Mouse (Mus musculus) E14TG2a.4 (cell line): Measurements from ENCODE around the gene Rtn3.
A peak's percentile ranks its signal among the peaks of the same experiment; 100 is the strongest.

Source experiments
- H3K27me3 ChIP-seq: 2 replicates; pipeline ENCODE4 v1.6.1; 2014; ENCODE audit warnings: low read length, control low read depth; ENCODE audit not compliant: insufficient read depth
- H3K36me3 ChIP-seq: 2 replicates; pipeline ENCODE4 v1.6.1; 2014; ENCODE audit warnings: low read length, control low read depth; ENCODE audit not compliant: insufficient read depth
- H3K4me1 ChIP-seq: replicated peaks from 2 replicates; pipeline ENCODE4 v1.6.1; 2014; ENCODE audit warnings: low read depth, low read length, control low read depth
- H3K4me3 ChIP-seq: replicated peaks from 2 replicates; pipeline ENCODE4 v1.5.1; 2014; ENCODE audit warnings: mild to moderate bottlenecking, low read length
- H3K9me3 ChIP-seq: 2 replicates; pipeline ENCODE4 v1.6.1; 2014; ENCODE audit warnings: low read length, control low read depth
- CTCF ChIP-seq: conservative IDR thresholded peaks from 2 replicates; pipeline ENCODE4 v1.5.1; 2014; ENCODE audit warnings: low read length
- NANOG ChIP-seq: IDR thresholded peaks from 2 replicates; pipeline ENCODE4 v1.6.1; 2014; ENCODE audit warnings: borderline replicate concordance, low read length, mixed read lengths
- POU5F1 ChIP-seq: IDR thresholded peaks from 2 replicates; pipeline ENCODE4 v1.6.1; 2014; ENCODE audit warnings: low read length, borderline replicate concordance

Rtn3 gene

GRCm38 (mm10) chr19:7481541-7482265 lies 1.4 kb downstream of the Rtn3 start:
- TF ChIP-seq POU5F1 (no peak), NANOG (peak; percentile 21; the same call in 1 of the 2 replicates)
- H3K4me1 ChIP-seq = peaks cover 31% of the 10 kb centered on the region
- H3K9me3 ChIP-seq = no peaks in the 10 kb centered on the region
- no peaks in the 10 kb centered on the region for H3K27me3 ChIP-seq
- peaks cover 26% of the 10 kb centered on the region for H3K36me3 ChIP-seq
- H3K4me3 ChIP-seq = peak overlapping the region; percentile 100

- H3K4me1 ChIP-seq = peaks cover 31% of the 10 kb centered on the region
- no peaks in the 10 kb centered on the region for H3K27me3 ChIP-seq
- no peaks in the 10 kb centered on the region for H3K9me3 ChIP-seq
- H3K4me3 ChIP-seq = no peak overlapping the region
- TF ChIP-seq CTCF = no peak
- TF ChIP-seq POU5F1 = no peak
- H3K36me3 ChIP-seq = peaks cover 32% of the 10 kb centered on the region
Measured at GRCm38 (mm10) chr19:7479751-7480248, 3.3 kb downstream of the Rtn3 start.

GRCm38 (mm10) chr19:7470643-7471042 lies 12.4 kb downstream of the Rtn3 start:
- H3K4me3 ChIP-seq = no peak overlapping the region
- TF ChIP-seq CTCF = no peak
- TF ChIP-seq POU5F1 = no peak
- no peak for TF ChIP-seq NANOG
- H3K4me1 ChIP-seq = no peaks in the 10 kb centered on the region
- no peaks in the 10 kb centered on the region for H3K27me3 ChIP-seq
- no peaks in the 10 kb centered on the region for H3K9me3 ChIP-seq
- peaks cover 54% of the 10 kb centered on the region for H3K36me3 ChIP-seq

- Histone ChIP-seq H3K4me3 (no peak overlapping the region), H3K36me3 (peaks cover 41% of the 10 kb centered on the region), H3K9me3 (no peaks in the 10 kb centered on the region), H3K4me1 (no peaks in the 10 kb centered on the region), H3K27me3 (no peaks in the 10 kb centered on the region)
- TF ChIP-seq NANOG (no peak), POU5F1 (no peak), CTCF (no peak)
Measured at GRCm38 (mm10) chr19:7467915-7468314, 15.2 kb downstream of the Rtn3 start.

- Histone ChIP-seq H3K4me1 (peaks cover 9% of the 10 kb centered on the region), H3K27me3 (no peaks in the 10 kb centered on the region), H3K4me3 (no peak overlapping the region), H3K36me3 (peaks cover 37% of the 10 kb centered on the region), H3K9me3 (peaks cover 3% of the 10 kb centered on the region; the same call in 1 of the 2 replicates)
- no peak for TF ChIP-seq NANOG
Measured at GRCm38 (mm10) chr19:7459370-7459769, 23.7 kb downstream of the Rtn3 start.

- no peak for TF ChIP-seq NANOG
- TF ChIP-seq CTCF = no peak
- TF ChIP-seq POU5F1 = no peak
- peaks cover 37% of the 10 kb centered on the region for H3K36me3 ChIP-seq
- peaks cover 9% of the 10 kb centered on the region for H3K4me1 ChIP-seq
- no peak overlapping the region for H3K4me3 ChIP-seq
- H3K9me3 ChIP-seq = peaks cover 3% of the 10 kb centered on the region; the same call in 1 of the 2 replicates
- H3K27me3 ChIP-seq = no peaks in the 10 kb centered on the region
Measured at GRCm38 (mm10) chr19:7458901-7459300, 24.2 kb downstream of the Rtn3 start.

GRCm38 (mm10) chr19:7456803-7457202 lies 26.3 kb downstream of the Rtn3 start:
- H3K27me3 ChIP-seq = no peaks in the 10 kb centered on the region
- H3K9me3 ChIP-seq = no peaks in the 10 kb centered on the region
- no peak overlapping the region for H3K4me3 ChIP-seq

GRCm38 (mm10) chr19:7445596-7445995 lies 37.5 kb downstream of the Rtn3 start:
- no peaks in the 10 kb centered on the region for H3K9me3 ChIP-seq
- TF ChIP-seq NANOG (no peak), POU5F1 (no peak), CTCF (no peak)
- H3K4me3 ChIP-seq = no peak overlapping the region
- H3K36me3 ChIP-seq = peaks cover 2% of the 10 kb centered on the region; the same call in 1 of the 2 replicates
- H3K4me1 ChIP-seq = peaks cover 11% of the 10 kb centered on the region
- no peaks in the 10 kb centered on the region for H3K27me3 ChIP-seq

More at GRCm38 (mm10) chr19:7456803-7457202, 26.3 kb downstream of the Rtn3 start:
- peaks cover 9% of the 10 kb centered on the region for H3K4me1 ChIP-seq
- peaks cover 32% of the 10 kb centered on the region for H3K36me3 ChIP-seq
- TF ChIP-seq POU5F1 = no peak
- TF ChIP-seq NANOG = no peak
- no peak for TF ChIP-seq CTCF

GRCm38 (mm10) chr19:7445105-7445504 lies 38.0 kb downstream of the Rtn3 start:
- TF ChIP-seq CTCF = no peak
- TF ChIP-seq POU5F1 = no peak
- TF ChIP-seq NANOG = no peak
- Histone ChIP-seq H3K4me1 (peaks cover 12% of the 10 kb centered on the region), H3K36me3 (peaks cover 4% of the 10 kb centered on the region; the same call in 1 of the 2 replicates), H3K9me3 (no peaks in the 10 kb centered on the region), H3K4me3 (no peak overlapping the region), H3K27me3 (no peaks in the 10 kb centered on the region)
